Mouse (Mus musculus) lung, embryonic 14.5 days (tissue): Measurements from ENCODE around the gene Neb. TPM values are rescaled to one million over a fixed set of nuclear protein-coding genes. Genes with fewer than 3 reads are reported as not detected.

Source experiments
- ATAC-seq: fragments of 200-750 bp; cut with Nextera tagmentation; 2 replicates; pipeline ENCODE4 v1.8.0; 2017; ENCODE audit warnings: mild to moderate bottlenecking, moderate TSS enrichment, moderate library complexity; ENCODE audit not compliant: insufficient read depth
- DNase-seq: peaks from one replicate; pipeline ENCODE4 v3.0.0-alpha.2; 2015
- H3K27ac ChIP-seq: fragments of 300-500 bp; sonication (generic); 2 replicates; pipeline ENCODE4 v1.5.1; 2014; ENCODE audit warnings: low read depth, mild to moderate bottlenecking, moderate library complexity
- H3K27me3 ChIP-seq: fragments of 300-500 bp; sonication (generic); 2 replicates; pipeline ENCODE4 v1.6.1; 2014; ENCODE audit warnings: low read length, control low read depth; ENCODE audit not compliant: insufficient read depth
- H3K36me3 ChIP-seq: fragments of 300-500 bp; sonication (generic); 2 replicates; pipeline ENCODE4 v1.6.1; 2014; ENCODE audit warnings: control low read depth; ENCODE audit not compliant: insufficient read depth
- H3K4me1 ChIP-seq: fragments of 300-500 bp; sonication (generic); 2 replicates; pipeline ENCODE4 v1.6.1; 2014; ENCODE audit warnings: antibody characterized with exemption, control low read depth; ENCODE audit not compliant: insufficient read depth
- H3K4me2 ChIP-seq: fragments of 300-500 bp; sonication (generic); 2 replicates; pipeline ENCODE4 v1.6.1; 2014; ENCODE audit warnings: mild to moderate bottlenecking
- H3K4me3 ChIP-seq: fragments of 300-500 bp; sonication (generic); 2 replicates; pipeline ENCODE4 v1.5.1; 2014; ENCODE audit warnings: low read depth, low read length
- H3K9ac ChIP-seq: fragments of 300-500 bp; sonication (generic); 2 replicates; pipeline ENCODE4 v1.6.1; 2014
- H3K9me3 ChIP-seq: fragments of 300-500 bp; sonication (generic); 2 replicates; pipeline ENCODE4 v1.6.1; 2016; ENCODE audit warnings: low read depth, low read length, control low read depth
- CTCF ChIP-seq: IDR thresholded peaks from 2 replicates; pipeline ENCODE4 v1.5.1; 2016; ENCODE audit warnings: antibody characterized with exemption, low read depth
- WGBS: fragments of 180-500 bp; shearing (Covaris S2); extraction: QIAGEN DNeasy Blood & Tissue Kit; methylation state at CpG from one replicate; pipeline ENCODE4 v1.1.7; 2014; 5-methylcytosine and 5-hydroxymethylcytosine counted together
- polyA plus RNA-seq: library from polyadenylated mRNA; unstranded; fragments of >200 nt; fragmentation: Nextera tagmentation; extraction: Ambion mirVana; gene quantifications from 2 replicates; pipeline ENCODE4 v1.2.1, GENCODE M21; 2014

Neb gene
- polyA plus RNA-seq, 1 experiment from 2014 or later, result 0.59 TPM

DNA sequence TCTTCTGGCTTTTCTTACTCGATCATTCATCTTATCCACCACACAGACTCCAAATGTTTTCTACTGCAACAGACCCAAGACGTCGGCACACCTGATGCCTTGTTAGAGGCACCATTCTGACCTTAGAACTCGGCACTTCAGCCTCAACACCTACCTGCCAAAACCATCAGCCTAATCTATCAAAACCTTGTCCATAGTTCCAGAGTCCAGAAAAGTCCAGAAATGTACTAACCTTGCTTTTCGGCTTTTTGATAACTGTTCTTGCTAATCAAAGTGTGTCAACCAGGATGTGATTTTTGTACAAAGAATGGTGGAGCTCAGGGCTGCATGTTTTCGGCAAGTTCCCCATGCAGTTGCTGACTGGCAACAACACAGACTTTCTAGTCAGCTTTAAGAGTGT, 3.6 kb downstream of the Neb start:
- Histone ChIP-seq H3K4me1 (no peaks in the 10 kb centered on the region), H3K27ac (no peak overlapping the region), H3K9me3 (no peaks in the 10 kb centered on the region), H3K4me3 (no peak overlapping the region), H3K9ac (no peak overlapping the region), H3K27me3 (no peaks in the 10 kb centered on the region), H3K4me2 (no peak overlapping the region), H3K36me3 (no peaks in the 10 kb centered on the region)
- no peak for ATAC-seq
- DNase-seq, result no peak
- TF ChIP-seq CTCF, result no peak
- 83% methylated on average over 6 of the region's 6 CpGs for WGBS

DNA sequence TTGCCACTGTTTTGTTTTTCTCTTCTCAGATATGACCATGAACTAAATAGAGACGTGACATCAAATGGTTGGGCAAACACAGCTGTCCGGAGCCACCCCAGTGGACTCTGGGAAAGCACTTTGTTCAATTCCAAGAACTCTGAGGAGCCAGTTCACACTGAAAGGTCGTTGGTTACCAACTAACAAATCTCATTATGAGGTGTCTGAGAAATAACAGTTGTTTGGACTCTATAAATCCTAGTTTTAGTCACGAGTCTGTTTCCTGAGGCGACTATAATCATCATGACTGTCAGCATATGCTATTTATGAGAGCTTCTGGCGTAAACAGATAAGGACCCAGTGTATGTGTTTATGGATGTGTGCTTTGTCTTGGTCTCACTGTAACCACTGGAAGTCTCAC, 5.8 kb downstream of the Neb start:
- Histone ChIP-seq H3K27me3 (no peaks in the 10 kb centered on the region), H3K4me1 (no peaks in the 10 kb centered on the region), H3K9ac (no peak overlapping the region), H3K4me2 (no peak overlapping the region), H3K9me3 (no peaks in the 10 kb centered on the region), H3K27ac (no peak overlapping the region), H3K4me3 (no peak overlapping the region), H3K36me3 (no peaks in the 10 kb centered on the region)
- 28% methylated on average over 6 of the region's 6 CpGs for WGBS
- no peak for TF ChIP-seq CTCF
- ATAC-seq, result peak; percentile 91; the same call in 1 of the 2 replicates
- DNase-seq, result peak; percentile 84

DNA sequence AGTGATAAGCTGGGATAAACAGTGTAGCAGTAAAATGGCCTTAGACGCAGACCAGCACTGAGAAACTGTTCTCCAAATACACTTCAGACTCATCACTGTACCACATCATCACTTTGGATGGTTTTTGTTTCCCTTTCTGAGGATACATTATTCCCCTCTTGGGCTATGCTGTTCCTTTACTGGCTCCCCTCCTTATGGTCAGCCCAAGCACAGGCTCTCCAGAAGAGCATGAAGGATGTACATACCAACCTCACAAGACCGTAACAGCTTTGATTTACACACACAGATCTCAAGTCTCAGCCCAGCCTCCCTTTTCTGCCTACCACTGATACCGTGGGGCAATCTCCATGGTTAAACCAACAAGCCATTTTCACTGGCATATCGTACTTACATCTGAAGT, 6.2 kb downstream of the Neb start:
- DNase-seq, result peak; percentile 27
- WGBS, result 39% methylated on average over 4 of the region's 4 CpGs
- Histone ChIP-seq H3K36me3 (no peaks in the 10 kb centered on the region), H3K4me3 (no peak overlapping the region), H3K27me3 (no peaks in the 10 kb centered on the region), H3K4me1 (no peaks in the 10 kb centered on the region), H3K4me2 (no peak overlapping the region), H3K27ac (no peak overlapping the region), H3K9ac (no peak overlapping the region), H3K9me3 (no peaks in the 10 kb centered on the region)
- no peak for TF ChIP-seq CTCF
- ATAC-seq, result peak; percentile 55; the same call in 1 of the 2 replicates

DNA sequence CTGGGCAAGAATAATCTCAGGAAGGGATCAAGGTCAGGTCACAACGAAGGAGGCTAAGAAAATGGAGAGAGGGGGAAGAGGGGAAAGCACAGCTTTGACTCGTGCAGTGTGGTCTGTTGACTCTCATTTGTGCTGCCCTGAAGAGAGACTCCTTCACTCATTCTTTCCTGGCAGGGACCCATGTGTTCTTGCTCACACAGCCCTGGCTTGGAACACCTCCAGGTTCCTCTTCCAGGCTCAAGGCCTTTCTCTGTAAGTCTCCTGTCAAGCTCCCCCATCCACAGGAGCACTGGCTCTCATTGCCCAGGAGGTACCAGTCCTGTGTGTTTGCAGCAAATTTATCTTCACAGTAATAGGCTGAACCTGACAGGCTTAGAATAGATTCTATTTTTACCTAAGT, 7.2 kb downstream of the Neb start:
- Histone ChIP-seq H3K36me3 (no peaks in the 10 kb centered on the region), H3K9me3 (no peaks in the 10 kb centered on the region), H3K27ac (no peak overlapping the region), H3K4me1 (no peaks in the 10 kb centered on the region), H3K9ac (no peak overlapping the region), H3K27me3 (no peaks in the 10 kb centered on the region), H3K4me3 (no peak overlapping the region), H3K4me2 (no peak overlapping the region)
- TF ChIP-seq CTCF, result no peak
- DNase-seq (peak; percentile 71), ATAC-seq (no peak)
- 12% methylated on average over 2 of the region's 2 CpGs for WGBS

DNA sequence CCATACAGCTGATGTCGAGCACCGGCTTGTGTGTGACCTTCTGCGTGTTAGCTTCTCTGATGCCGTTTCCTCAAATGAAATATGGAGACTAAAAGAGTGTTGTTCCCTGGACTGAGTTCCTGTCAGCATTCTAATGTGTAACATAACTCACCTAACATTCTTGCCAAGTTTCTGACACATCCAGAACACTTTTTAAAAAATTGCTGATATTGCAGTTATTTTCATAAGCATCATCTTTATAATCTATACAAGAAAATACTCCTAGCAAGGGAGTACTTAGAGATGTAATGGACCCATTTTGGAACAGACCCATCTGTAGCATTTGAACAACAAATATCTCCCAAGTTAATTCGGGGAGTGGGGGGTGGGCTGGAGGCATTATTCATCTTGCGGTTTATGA, 8.7 kb downstream of the Neb start:
- TF ChIP-seq CTCF, result no peak
- 56% methylated on average over 6 of the region's 6 CpGs for WGBS
- ATAC-seq, result no peak

DNA sequence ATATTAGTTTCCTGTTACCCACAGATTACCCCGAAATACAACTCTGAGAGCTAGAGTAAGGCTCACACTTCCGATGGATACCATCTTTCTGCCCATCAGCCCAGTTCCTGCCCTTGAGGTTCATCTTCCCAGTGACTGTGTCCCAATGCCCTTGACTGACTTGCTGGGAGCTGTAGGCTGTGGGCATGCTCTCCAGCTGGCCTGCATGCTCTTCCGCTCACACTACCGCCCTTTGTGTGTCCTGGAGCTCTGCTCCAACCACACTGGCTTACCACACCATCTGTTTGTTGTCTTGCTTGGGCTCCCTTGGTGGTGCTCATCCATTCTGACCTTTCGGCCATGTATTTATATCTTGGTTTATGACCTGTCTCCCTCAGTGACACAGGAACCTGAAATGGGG, 10.6 kb downstream of the Neb start:
- no peak for TF ChIP-seq CTCF
- no peaks in the 10 kb centered on the region for H3K9me3 ChIP-seq
- no peaks in the 10 kb centered on the region for H3K4me1 ChIP-seq
- H3K27me3 ChIP-seq, result no peaks in the 10 kb centered on the region
- H3K4me2 ChIP-seq, result no peak overlapping the region
- H3K27ac ChIP-seq, result no peak overlapping the region
- H3K4me3 ChIP-seq, result no peak overlapping the region
- ATAC-seq, result no peak
- H3K36me3 ChIP-seq, result no peaks in the 10 kb centered on the region
- 84% methylated on average over 5 of the region's 5 CpGs for WGBS
- no peak for DNase-seq
- H3K9ac ChIP-seq, result no peak overlapping the region

More for the DNA sequence above, 8.7 kb downstream of the Neb start:
- H3K4me1 ChIP-seq, result no peaks in the 10 kb centered on the region
- H3K4me3 ChIP-seq, result no peak overlapping the region
- H3K36me3 ChIP-seq, result no peaks in the 10 kb centered on the region
- H3K27ac ChIP-seq, result no peak overlapping the region
- no peak overlapping the region for H3K4me2 ChIP-seq
- no peak overlapping the region for H3K9ac ChIP-seq
- no peak for DNase-seq
- H3K27me3 ChIP-seq, result no peaks in the 10 kb centered on the region
- H3K9me3 ChIP-seq, result no peaks in the 10 kb centered on the region

DNA sequence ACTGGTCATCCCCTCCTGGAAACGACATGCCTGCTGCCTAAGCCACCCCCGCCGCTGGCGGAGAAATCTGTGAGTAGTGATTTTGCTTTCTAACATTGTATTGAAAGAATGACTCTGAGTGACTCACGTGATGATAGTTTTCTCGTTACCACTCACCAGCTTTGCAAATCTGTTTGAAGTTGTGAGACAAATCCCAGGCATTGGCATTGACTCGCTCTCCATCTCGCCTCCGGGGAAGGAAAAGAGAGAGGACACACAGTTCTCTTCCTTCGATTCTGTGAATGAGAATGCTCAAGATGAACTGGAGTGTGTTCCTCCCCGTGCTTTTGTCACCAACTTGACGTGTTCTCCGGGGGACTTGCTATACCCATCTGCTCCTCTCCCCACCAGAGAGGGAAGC, 11.0 kb downstream of the Neb start:
- TF ChIP-seq CTCF, result no peak
- H3K4me2 ChIP-seq, result no peak overlapping the region
- no peaks in the 10 kb centered on the region for H3K36me3 ChIP-seq
- no peaks in the 10 kb centered on the region for H3K27me3 ChIP-seq
- H3K9me3 ChIP-seq, result no peaks in the 10 kb centered on the region
- WGBS, result 59% methylated on average over 13 of the region's 13 CpGs
- ATAC-seq, result no peak
- H3K27ac ChIP-seq, result no peak overlapping the region
- H3K4me1 ChIP-seq, result no peaks in the 10 kb centered on the region
- no peak overlapping the region for H3K9ac ChIP-seq
- no peak overlapping the region for H3K4me3 ChIP-seq
- no peak for DNase-seq

DNA sequence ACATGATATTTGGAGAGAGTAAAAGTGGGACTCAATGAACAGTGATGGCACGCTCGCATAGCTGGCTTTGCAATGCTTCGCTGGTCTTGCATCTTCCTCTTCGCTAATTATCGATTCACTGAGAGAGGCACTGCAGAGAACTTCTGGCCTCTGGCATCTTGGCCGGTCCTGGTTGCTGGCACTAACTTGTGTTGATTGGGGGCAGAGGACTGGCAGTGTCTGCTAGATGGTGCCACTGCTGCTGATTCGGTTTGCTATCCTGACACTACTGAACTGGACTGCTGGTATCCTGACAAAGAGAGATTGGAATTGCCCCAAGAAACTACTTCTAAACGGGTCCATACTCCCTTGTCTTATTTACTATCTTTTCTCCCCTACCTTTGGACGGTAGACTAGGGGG, 17.2 kb downstream of the Neb start:
- no peak overlapping the region for H3K4me3 ChIP-seq
- H3K9ac ChIP-seq, result no peak overlapping the region
- no peaks in the 10 kb centered on the region for H3K27me3 ChIP-seq
- H3K4me2 ChIP-seq, result no peak overlapping the region
- 90% methylated on average over 9 of the region's 9 CpGs for WGBS
- H3K36me3 ChIP-seq, result no peaks in the 10 kb centered on the region
- no peak overlapping the region for H3K27ac ChIP-seq
- ATAC-seq (no peak), DNase-seq (no peak)
- TF ChIP-seq CTCF, result no peak
- no peaks in the 10 kb centered on the region for H3K9me3 ChIP-seq
- no peaks in the 10 kb centered on the region for H3K4me1 ChIP-seq
